Mouse (Mus musculus): ENCODE measurements at regions not wholly inside any gene's neighbourhood (a gene's known extent, or its start where the extent isn't known, plus 50 kb on each side); places are given as distances from the start of the nearest gene placed in this dataset.

- ATAC-seq = no peak
These were observed 56.2 kb downstream of the Gm26897 start for GRCm38 (mm10) chr5:111789904-111790303.

GRCm38 (mm10) chr5:111790527-111790926, 56.8 kb downstream of the Gm26897 start:
- ATAC-seq = no peak

GRCm38 (mm10) chr5:111791089-111791561, 57.4 kb downstream of the Gm26897 start:
- ATAC-seq = no peak

- ATAC-seq = no peak
These were observed 59.0 kb downstream of the Gm26897 start for GRCm38 (mm10) chr5:111792746-111793145.

GRCm38 (mm10) chr5:111793178-111793577, 59.5 kb downstream of the Gm26897 start:
- ATAC-seq = no peak

- no peak for ATAC-seq
These were observed 63.2 kb downstream of the Gm26897 start for GRCm38 (mm10) chr5:111796889-111797288.

GRCm38 (mm10) chr5:111799700-111800311, 66.1 kb downstream of the Gm26897 start:
- ATAC-seq = no peak

GRCm38 (mm10) chr5:111800511-111800910, 66.8 kb downstream of the Gm26897 start:
- no peak for ATAC-seq

GRCm38 (mm10) chr5:111801051-111801450, 67.3 kb downstream of the Gm26897 start:
- ATAC-seq = no peak

- no peak for ATAC-seq
These were observed 70.8 kb downstream of the Gm26897 start for GRCm38 (mm10) chr5:111804542-111804941.

- ATAC-seq = no peak
These were observed 71.4 kb downstream of the Gm26897 start for GRCm38 (mm10) chr5:111805150-111805549.

GRCm38 (mm10) chr5:111805761-111806191, 72.1 kb downstream of the Gm26897 start:
- no peak for ATAC-seq

- no peak for ATAC-seq
These were observed 76.5 kb downstream of the Gm26897 start for GRCm38 (mm10) chr5:111810079-111810808.

GRCm38 (mm10) chr5:111812581-111812980, 78.9 kb downstream of the Gm26897 start:
- no peak for ATAC-seq

GRCm38 (mm10) chr5:111813090-111813753, 79.5 kb downstream of the Gm26897 start:
- no peak for ATAC-seq

- ATAC-seq = no peak
These were observed 81.4 kb downstream of the Gm26897 start for GRCm38 (mm10) chr5:111814893-111815760.

GRCm38 (mm10) chr5:111820963-111821362, 87.2 kb downstream of the Gm26897 start:
- ATAC-seq = no peak

GRCm38 (mm10) chr5:111822882-111823281, 89.2 kb downstream of the Gm26897 start:
- ATAC-seq = no peak

GRCm38 (mm10) chr5:111823420-111823819, 89.7 kb downstream of the Gm26897 start:
- ATAC-seq = no peak

GRCm38 (mm10) chr5:111823842-111824241, 90.1 kb downstream of the Gm26897 start:
- no peak for ATAC-seq

GRCm38 (mm10) chr5:111824600-111825130, 90.9 kb downstream of the Gm26897 start:
- ATAC-seq = no peak

- no peak for ATAC-seq
These were observed 96.2 kb downstream of the Gm26897 start for GRCm38 (mm10) chr5:111829891-111830290.

Data from activated CD4-positive, CD25-positive, alpha-beta regulatory T cell, adult 4 months (primary cell).